Comparison of ENCODE assay signal across 7 mouse cellular contexts in genomic region chr19:16050220-16051055, GRCm38 (mm10).
DNase-seq lines count a peak whose midpoint lies in the region; ATAC-seq and TF ChIP-seq lines count a peak whose summit lies in the region.

No protein-coding gene starts in this region.

- no peaks in the 10 kb centered on the region for H3K4me1 ChIP-seq in forebrain, embryonic 14.5 days (ENCODE audit: control insufficient read depth, insufficient read depth, low read length)
- H3K4me1 ChIP-seq in liver, embryonic 15.5 days (replicated peaks) = no peaks in the 10 kb centered on the region; the same call in 1 of the 2 replicates
- H3K4me1 ChIP-seq in olfactory bulb, adult 2 months (ENCODE audit: control insufficient read depth, insufficient read depth, low read length) = peaks cover 3% of the 10 kb centered on the region; the same call in 1 of the 2 replicates

- peak overlapping the region; percentile 47 for H3K4me2 ChIP-seq in forebrain, embryonic 14.5 days (ENCODE audit: low read length)
- peak overlapping the region; percentile 52 for H3K4me2 ChIP-seq in liver, embryonic 15.5 days

- peak overlapping the region; percentile 9; the same call in 1 of the 2 replicates for H3K9ac ChIP-seq in forebrain, embryonic 14.5 days (ENCODE audit: low read length)
- H3K9ac ChIP-seq in liver, embryonic 15.5 days = no peak overlapping the region

- no peak for TF ChIP-seq POLR2A in olfactory bulb, adult 2 months (IDR thresholded peaks at IDR 0.05; ENCODE audit: insufficient read depth, low read depth, low read length)

- H3K27ac ChIP-seq in forebrain, embryonic 14.5 days (ENCODE audit: low read depth, low read length) = 0 out of 2 replicates have a peak overlapping the region, but pooled peaks have one; percentile 10
- H3K27ac ChIP-seq in liver, embryonic 15.5 days (replicated peaks) = no peak overlapping the region
- H3K27ac ChIP-seq in olfactory bulb, adult 2 months (ENCODE audit: insufficient read depth, low read depth, low read length) = peak overlapping the region; percentile 85

- peak overlapping the region; percentile 18 for H3K4me3 ChIP-seq in forebrain, embryonic 14.5 days (ENCODE audit: low read depth, low read length)
- H3K4me3 ChIP-seq in liver, embryonic 15.5 days (replicated peaks) = peak overlapping the region; percentile 30
- peak overlapping the region; percentile 49 for H3K4me3 ChIP-seq in olfactory bulb, adult 2 months (ENCODE audit: insufficient read depth, low read depth, low read length)

- peak; percentile 80 for ATAC-seq in forebrain, embryonic 14.5 days
- ATAC-seq in liver, embryonic 15.5 days (ENCODE audit: insufficient read depth) = no peak

- no peak for TF ChIP-seq CTCF in olfactory bulb, adult 2 months (IDR thresholded peaks at IDR 0.05; ENCODE audit: insufficient read depth, low read depth, low read length)

- DNase-seq in B cell, adult 2 months = peak; percentile 8 to 9
- DNase-seq in MN1 (ENCODE audit: low spot score) = peak; percentile 31
- DNase-seq in forebrain, embryonic 14.5 days (ENCODE audit: low spot score) = peak; percentile 57
- DNase-seq in layer of hippocampus, adult 11-12 months (ENCODE audit: low spot score) = peak; percentile 38
- DNase-seq in kidney, postnatal 25 days = no peak

- H3K27me3 ChIP-seq in forebrain, embryonic 14.5 days (replicated peaks; ENCODE audit: control insufficient read depth, insufficient read depth, low read length) = no peaks in the 10 kb centered on the region
- no peaks in the 10 kb centered on the region for H3K27me3 ChIP-seq in liver, embryonic 15.5 days

- H3K36me3 ChIP-seq in forebrain, embryonic 14.5 days (ENCODE audit: control insufficient read depth, insufficient read depth, low read length) = no peaks in the 10 kb centered on the region
- H3K36me3 ChIP-seq in liver, embryonic 15.5 days (replicated peaks) = no peaks in the 10 kb centered on the region

- H3K9me3 ChIP-seq in forebrain, embryonic 14.5 days (replicated peaks; ENCODE audit: control insufficient read depth, low read length) = no peaks in the 10 kb centered on the region
- no peaks in the 10 kb centered on the region for H3K9me3 ChIP-seq in liver, embryonic 15.5 days (replicated peaks)

- WGBS in forebrain, embryonic 14.5 days = 2% methylated on average over 18 of the region's 18 CpGs
- WGBS in liver, embryonic 15.5 days (ENCODE audit: insufficient replicate concordance) = 23% methylated on average over 18 of the region's 18 CpGs
- 4% methylated on average over 18 of the region's 18 CpGs for WGBS in olfactory bulb, adult 2 months

Comparison
In these comparisons a context has a peak if more than half of its experiments do, and no peak if none do; other contexts are left out.
1. DNase-seq: peak in B cell, adult 2 months (2 of 2), MN1 (single experiment), forebrain, embryonic 14.5 days (single experiment) and layer of hippocampus, adult 11-12 months (single experiment); none in kidney, postnatal 25 days (0 of 2).
2. Peak in every context shown above with its lines, with median percentiles within 50 percentile points of each other: H3K4me3 ChIP-seq.